Mouse (Mus musculus) ES-CJ7 (cell line): Measurements from ENCODE around the gene Il22ra1.
"Not testable (repeated sequence)": the region's sequence is repeated elsewhere in the genome, so short reads cannot be mapped to it uniquely, and the experiment has no call there.

Experiments used
- DNase-seq: peaks from one replicate; pipeline ENCODE4 v3.0.0; 2011; ENCODE audit warnings: low read depth, low spot score

Gene Il22ra1

DNA sequence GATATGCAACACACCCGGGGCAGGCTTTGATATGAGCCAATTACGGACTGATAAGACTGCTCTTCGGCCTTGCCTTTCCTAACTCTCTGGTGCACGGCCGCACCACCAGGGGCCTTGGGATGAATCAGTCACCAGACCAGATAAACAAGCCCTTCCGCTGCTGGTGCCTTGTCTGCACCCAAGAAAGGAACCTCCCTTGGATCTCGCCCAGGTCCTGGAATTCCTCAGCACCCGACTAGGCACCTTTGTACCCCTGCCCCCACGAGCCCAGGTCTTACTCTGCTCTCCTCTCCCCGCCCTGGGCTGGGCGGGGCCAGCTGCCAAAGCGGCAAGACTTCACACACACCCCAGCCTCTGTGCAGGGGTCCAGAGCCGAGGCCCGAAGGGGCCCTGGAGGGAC lies at the start of gene Il22ra1:
Il22ra1 (plus strand) TSS at position 356 of the 400 bp plus-strand sequence.
- peak; percentile 28 for DNase-seq

DNA sequence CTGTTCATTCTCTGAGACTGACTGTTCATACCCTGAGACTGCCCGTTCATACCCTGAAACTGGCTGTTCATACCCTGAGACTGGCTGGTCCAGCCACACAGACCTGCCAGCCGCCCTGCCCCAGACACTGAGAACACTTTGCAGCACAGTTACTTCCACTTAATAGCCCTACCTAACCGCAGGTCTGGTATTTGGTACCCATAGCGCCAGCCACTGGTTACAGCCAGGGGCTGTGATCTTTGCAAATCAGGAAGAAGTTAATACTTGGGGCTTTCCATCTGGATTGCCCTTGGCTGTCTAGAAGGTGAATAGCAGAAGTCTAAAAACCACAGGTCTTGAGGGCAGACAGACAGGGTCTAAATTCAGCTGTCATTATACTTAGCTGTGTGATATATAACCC lies 48.7 kb upstream of the Il22ra1 start:
- no peak for DNase-seq

DNA sequence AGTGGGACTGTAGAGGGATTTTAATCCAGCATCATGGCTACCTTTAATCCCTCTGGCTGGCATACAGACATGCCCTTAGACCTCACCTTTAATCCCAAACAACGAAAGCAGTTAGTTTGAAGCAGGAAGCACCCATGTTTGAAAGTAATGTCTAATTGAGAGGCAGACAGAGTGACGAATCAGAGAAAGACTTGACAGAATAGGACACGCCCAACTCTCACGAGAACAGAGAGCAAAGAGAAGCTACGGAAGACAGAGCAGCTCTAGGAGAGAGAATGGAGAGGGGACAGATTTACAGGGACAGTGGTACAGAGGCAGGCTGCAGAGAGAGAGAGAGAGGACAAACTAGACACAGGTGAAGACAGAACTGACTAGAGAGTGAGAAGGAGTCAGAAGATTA lies 46.2 kb upstream of the Il22ra1 start:
- DNase-seq: peak; percentile 71

DNA sequence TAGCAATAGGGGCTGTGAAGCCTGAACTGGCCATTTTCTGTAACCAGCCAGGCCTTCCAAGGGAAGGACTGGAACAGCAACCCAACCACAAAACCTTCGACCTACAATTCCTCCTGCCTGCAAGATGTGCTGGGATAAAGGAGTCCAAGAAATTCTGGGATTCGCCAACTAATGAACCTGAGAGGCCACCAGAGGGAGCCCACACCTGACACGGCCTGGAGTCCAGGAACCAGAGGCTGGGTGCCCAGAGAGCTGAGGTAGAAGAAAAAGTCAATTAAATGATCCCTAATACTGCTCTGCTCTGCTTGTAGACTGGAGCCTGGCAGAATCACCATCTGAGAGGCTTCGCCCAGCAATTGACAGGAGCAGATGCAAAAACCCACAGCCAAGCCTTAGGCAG lies 44.4 kb upstream of the Il22ra1 start:
- peak; percentile 75 for DNase-seq

DNA sequence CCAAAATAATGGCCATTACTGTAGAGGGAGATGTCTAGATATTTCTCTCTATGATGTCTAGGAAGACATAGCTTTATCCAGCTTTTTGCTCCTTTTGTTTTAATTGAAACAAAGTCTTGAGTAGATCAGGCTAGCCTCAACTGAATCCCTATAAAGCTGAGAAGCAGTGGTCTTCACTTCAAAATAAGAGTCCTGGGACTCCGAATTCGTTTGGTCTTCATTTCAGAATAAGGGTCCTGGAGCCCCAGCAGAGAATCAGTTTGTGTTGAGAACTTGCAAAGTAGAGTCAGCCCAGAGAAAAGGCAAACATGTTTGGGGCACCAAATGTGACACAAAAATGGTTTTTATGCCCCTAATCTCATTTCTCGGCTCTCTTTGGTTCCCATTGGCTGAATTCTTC lies 43.2 kb upstream of the Il22ra1 start:
- peak; percentile 68 for DNase-seq

DNA sequence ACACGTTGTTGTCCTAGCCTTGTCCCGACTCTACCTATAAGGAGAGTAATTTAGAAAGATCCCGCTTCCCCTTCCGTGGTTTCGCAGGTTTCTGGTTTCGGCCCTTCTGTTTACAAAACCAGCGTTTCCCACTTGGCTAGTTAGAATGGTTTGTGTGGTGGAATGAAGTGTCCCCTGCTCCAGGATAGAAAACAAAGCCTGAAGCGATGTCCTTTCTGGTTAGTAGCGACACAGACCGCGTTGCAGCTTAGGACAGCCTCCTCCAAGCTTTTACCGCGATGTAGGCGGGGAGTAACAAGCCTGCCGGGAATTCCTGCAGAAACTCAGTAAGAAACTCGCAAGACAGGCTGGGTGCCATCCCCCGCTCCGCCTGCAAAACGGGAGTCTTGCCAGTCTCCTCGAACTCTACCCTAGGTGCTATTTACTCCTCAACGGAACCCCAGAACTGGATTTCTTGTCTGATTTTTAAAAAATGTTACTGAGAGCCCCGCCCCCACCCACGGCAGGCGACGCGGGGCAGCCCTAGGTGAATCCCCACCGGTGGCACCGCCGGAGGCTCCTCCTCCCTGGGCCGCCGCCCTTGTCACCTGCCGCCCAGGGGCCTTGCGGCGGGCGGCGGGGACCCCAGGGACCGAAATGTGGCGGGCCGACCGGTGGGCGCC lies 41.9 kb upstream of the Il22ra1 start, which contains the start of gene Ifnlr1:
Ifnlr1 (plus strand) TSS at position 382 of the 662 bp plus-strand sequence.
- peak; percentile 56 for DNase-seq

DNA sequence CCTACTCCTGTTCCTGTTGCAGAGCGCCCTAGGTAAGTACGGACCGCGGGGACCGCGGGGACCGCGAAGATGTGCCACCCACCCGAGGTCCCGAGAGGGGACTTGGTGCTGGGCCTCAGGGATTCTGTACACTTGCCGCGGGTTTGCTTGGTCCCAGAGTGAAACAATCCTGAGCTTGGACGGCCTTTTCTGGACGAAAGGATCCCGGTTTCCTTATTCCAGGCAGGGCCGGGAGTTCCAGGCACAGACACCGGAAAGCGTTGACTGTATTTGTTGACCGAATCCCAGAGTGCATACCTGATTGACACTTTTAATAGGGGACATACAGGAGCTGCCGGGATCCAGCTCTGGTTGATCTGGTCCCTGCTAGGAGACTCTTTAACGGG lies 41.4 kb upstream of the Il22ra1 start:
- no peak for DNase-seq

DNA sequence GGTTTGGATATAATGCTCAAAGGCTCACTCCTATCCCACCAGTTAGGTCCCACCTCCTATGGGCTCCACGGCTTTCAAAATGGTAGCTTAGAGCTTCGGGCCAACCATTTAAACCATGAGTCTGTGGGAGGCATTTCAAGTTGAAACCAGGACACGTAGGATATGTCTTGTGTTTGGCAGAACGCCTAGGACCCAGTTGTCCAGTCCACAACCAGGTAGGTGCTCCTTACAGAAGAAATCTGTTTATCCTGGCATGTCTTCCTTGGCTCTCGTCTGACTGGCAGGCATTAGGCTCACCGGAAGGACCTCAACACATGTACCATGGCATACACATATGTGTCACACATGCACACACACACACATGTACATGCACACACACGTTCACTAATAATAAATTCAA lies 38.2 kb upstream of the Il22ra1 start:
- no peak for DNase-seq

DNA sequence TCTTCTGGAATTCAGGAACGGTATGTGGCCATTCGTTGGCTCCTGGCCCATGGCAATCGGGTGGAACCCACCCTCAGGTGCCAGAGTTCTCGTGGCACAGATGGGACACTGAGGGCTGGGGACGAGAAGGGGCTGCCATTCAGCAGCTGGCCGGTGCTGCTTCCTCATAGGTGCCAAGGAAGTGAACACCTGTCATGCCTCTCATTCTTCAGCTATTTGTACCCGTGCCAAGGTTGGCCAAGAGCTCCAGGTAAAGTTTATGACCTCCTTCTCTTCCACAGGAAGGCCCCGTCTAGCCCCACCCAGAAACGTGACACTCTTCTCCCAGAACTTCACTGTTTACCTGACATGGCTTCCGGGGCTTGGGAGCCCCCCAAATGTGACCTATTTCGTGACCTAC lies 37.7 kb upstream of the Il22ra1 start:
- no peak for DNase-seq

DNA sequence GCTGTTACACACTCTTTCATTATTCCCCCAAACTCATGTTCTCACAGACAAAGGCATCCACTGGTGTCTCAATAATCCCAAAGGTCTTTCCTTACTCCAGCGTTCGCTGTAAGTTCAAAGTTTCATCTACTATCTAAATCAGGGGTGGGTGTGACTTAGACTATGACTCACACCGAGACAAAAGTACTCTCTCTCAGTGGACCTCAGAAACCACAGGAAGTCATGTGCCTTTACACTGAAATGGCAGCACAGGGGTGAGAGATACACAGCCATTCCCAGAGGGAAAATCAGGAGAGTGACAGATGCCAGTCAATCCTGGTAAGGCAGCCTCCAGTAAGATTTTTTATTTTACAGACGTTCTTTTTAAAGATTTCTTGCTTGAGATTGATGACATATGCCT lies 35.1 kb upstream of the Il22ra1 start:
- no peak for DNase-seq

DNA sequence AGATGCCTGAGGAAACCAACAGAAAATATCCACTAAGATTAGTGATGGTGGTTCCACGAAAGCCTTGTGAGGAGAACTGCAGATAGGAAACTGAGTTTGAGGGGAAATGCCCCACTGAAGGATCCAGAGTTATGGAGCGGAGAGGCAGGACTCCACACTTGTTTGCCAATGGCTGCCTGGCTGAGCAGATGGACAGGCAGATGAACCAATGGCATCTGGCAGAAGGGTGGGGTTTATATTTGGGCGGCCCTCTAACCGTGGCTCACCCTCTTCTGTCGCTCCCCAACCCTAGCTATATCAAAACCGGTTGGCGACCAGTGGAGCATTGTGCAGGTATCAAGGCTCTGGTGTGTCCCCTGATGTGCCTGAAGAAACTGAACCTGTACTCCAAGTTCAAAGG lies 29.5 kb upstream of the Il22ra1 start:
- DNase-seq: peak; percentile 87

DNA sequence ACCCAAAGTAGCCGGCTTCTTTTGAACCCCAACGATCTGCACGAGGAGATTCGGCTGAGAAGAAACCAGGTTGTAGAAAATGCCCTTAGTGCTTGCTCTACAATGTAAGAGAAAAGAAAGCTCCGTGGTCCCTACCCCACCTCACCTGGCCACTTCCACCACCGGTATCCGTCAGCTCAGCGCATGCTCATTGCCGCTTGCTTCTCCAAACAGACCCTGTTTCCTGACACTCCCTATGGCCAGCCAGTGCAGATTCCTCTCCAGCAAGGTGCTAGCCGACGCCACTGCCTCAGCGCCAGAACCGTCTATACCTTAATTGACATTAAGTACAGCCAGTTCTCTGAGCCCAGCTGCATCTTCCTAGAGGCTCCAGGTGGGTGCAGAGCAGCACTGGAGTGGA lies 24.5 kb upstream of the Il22ra1 start:
- no peak for DNase-seq

DNA sequence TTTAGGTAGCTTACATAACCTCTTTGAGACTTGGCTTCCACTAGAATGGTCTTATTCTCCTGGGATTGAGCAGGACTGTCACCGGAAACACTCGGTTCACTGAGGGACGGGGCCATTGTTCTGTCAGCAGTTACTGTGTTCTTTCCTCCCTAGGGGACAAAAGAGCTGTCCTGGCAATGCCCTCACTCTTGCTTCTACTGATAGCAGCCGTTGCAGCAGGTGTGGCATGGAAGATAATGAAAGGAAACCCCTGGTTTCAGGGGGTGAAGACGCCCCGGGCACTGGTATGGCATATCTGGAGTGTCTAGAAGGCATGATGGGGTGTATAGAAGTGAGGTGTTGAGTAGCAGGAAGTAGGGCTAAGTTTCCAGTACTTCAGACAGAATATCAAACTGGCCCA lies 24.0 kb upstream of the Il22ra1 start:
- DNase-seq: no peak

DNA sequence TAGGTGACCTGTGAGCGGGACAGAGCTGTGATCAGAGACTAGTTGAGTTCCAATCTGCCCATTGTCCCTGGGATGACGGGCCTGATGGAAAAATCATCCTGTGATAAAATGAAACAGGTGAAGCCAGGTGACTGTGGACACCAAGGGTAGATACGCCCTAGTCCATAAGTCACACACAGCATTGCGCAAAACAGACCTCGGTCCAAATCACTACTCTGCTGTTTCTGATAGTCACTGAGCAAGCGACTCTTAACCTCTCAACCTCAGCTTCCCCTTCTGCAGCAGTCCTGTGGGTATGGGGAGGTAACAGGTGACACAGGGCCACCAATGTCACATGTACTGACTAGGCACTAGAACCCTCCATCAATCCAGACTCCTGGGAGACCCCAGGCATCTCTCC lies 21.9 kb upstream of the Il22ra1 start:
- no peak for DNase-seq

DNA sequence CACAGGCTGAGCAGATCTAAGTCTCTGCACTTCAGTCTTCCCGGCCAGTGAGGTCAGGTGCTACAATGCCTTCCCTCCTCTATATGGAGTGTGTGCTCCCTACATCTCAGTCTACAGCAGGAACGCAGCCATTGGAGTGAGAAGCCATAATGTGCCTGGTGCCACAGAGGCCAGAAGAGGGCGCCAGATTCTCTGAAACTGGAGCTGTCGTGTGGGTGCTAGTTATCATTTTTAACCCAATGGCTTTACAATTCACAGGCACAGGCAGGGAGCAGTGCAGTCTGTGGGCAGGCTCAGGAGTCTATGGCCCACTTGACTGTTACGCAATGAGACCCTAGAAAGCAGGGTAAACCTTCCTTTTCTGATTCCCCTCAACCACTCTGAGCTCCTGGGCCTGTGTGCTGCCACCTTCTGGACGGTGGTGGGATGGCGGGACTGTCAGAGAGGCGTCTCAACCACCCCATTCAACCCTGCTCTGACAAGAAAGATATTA lies 18.9 kb upstream of the Il22ra1 start:
- peak; percentile 78 for DNase-seq

DNA sequence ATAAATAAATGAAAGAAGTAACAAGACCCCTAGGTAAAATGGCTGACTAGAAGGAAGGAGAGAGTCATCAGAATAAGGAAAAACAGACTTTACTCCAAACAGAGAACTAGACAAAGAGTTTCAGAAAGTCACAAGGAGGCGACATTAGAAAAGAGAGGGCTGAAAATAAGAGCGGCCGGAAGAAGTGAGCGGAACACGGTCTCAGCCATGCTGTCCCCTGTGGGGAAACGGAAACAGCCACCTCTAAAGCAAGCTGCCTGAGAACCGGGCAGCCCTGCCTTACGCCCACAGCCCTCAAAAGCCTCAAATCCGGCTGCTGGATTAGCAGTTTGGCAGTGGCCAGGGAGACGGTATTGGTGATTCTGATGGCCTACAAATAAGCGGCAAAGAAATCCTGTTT lies 18.4 kb upstream of the Il22ra1 start:
- no peak for DNase-seq

DNA sequence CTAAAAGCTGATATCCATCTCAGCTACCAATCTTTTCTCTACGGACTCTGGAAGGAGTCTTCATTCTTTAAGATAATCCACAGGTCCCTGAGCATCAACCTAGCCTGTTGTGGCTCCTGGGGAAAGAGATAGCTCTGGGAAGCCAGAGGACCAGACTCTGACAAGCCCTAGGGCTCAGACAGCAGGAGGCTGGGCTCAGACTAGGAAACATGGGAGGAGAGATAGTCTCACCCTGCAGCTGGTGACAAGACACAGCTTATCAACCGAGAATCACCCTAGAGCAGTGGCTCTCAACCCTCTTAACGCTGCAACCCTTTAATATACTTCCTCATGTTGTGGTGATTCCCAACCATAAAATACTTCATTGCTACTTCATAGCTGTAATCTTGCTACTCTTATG lies 17.6 kb upstream of the Il22ra1 start:
- no peak for DNase-seq

DNA sequence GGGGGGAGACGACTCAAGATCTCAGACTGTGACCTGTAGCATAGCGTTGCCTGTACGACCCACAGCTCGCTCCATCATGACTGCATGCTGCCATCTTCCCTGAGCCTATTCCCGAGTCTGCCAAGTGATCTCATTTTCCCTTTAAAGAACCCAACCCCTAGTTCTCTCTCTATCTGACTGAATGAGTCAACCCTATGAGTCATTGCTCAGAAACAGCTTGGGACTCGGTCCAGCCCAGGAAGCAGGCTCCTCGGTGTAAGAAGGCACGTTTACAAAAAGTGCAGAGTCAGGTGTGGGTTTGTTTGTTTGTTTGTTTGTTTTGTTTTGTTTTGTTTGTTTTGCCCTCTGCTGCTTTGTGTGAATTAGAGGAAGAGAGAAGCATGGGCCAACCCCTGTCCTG lies 13.2 kb upstream of the Il22ra1 start:
- no peak for DNase-seq

DNA sequence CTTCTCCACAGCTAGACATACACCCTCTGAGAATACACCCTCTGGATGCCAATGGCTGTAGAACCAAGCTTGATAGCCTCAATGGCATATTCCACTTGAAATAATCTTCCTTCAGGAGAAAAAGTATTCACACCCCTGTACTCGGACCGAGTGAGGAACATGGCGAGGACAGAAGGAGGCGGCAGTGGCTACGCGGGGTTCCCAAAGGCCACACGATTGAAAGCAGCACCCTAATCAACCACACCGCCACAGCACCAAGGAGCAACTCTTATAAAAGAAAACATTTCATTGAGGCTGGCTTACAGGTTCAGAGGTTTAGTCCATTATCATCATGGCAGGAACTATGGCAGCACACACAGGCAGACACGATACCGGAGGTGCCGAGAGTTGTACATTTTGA lies 11.5 kb upstream of the Il22ra1 start:
- DNase-seq: not testable (repeated sequence)

DNA sequence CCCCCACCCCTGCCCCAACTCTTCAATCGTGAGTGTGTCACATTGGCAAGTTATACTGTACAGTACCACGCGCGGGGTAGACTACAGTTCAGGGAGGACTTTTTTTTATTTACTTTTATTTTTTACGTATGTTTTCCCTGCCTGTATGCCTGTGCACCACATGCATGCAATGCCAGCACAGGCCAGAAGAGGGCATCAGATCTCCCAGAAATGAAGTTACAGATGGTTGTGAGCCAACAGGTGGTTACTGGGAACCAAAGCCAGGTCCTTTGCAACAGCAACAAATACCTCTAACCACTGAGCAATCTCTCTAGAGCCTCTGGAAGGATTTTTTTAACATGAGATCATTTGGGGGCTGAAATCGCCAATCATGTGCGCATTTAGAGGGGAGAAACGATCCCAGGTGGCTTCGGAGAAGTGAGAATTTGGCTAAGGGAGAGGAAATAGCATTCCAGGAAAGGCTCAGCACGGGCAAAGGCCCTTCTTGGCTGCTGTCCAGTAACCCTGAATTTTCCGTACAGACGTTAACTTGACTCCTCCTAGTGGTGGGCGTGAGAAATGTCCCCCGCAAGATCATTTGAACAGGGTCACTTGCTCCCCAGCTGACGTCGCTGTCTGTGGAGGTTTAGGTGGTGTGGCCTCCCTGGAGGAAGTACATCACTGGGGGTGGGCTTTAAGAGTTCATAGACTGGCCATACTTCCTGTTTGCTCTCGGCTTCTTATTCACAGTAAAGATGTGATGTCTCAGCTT lies 5.3 kb upstream of the Il22ra1 start:
- DNase-seq: peak; percentile 73

DNA sequence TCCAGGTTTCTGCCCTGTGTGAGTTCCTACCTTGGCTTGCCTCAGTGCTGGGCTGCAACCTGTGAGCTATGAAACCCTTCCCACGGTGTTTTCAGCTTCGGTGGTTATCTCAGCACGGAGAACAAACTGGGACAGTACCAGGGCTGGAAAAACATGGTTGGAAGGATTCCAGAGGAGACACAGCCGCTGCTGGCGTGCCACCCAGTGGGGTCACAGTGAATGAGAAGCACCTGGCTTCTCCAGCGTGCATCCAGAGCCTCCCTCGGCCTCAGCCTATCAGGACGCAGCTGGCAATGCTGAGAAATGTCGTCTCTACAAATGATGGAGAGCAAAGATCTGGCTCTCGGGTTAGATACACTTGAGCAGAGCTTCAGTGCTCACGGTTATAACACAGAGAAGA lies 1.6 kb upstream of the Il22ra1 start:
- no peak for DNase-seq

DNA sequence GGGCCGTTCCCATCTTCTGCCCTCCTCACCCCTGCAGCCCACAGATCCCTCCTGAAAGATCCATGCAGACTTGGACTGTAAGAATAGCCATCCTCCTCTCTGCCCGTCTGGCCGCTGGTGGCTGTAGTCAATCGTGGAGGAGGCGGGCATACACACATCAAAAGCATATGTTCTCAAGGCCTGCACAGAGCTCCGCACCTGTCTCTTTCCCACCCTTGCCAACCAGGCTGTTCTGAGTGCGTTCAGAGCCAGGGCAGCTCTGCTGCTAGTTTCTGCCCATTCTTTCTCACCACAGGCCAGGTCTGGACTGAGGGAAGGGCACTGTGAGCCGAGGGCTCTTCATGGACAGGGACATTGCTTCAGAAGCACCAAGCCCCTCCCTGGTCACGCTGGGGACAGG lies 2.2 kb downstream of the Il22ra1 start:
- no peak for DNase-seq

DNA sequence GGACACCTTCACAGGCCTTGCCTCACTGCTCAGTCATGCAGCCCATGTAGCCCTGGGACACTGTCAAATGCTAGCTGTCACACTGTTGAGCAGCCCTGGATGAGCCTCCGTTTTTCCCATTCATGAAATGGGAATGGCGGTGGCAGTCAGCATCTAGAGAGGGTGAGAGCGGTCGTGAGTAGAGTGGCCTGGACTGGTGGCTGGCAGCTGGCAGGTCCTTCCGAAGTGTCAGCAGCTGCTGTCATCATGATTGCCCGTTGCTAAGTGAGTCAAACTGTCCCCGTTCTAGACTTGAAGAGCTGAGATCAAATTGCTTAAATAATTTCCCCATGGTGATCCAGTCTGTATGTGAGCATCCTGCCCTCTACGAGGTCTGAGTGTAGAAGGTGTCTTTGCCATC lies 3.0 kb downstream of the Il22ra1 start:
- DNase-seq: no peak
